Mouse (Mus musculus) heart, adult 2 months (tissue): ENCODE results near the gene Tekt1. TPM values are rescaled to one million over a fixed set of nuclear protein-coding genes. Genes with fewer than 3 reads are reported as not detected.
A peak's percentile ranks its signal among the peaks of the same experiment; 100 is the strongest.

Source experiments
- DNase-seq, 2 experiments: peaks; one replicate each; pipeline ENCODE4 v3.0.0; 2021
- H3K27ac ChIP-seq: fragments of 200-600 bp; 2 replicates; pipeline ENCODE4 v1.8.1; 2022
- H3K27me3 ChIP-seq: fragments of 200-500 bp; 2 replicates; pipeline ENCODE4 v1.6.1; 2012; ENCODE audit warnings: mild to moderate bottlenecking, low read length, inconsistent platforms, mixed read lengths; ENCODE audit not compliant: control insufficient read depth, insufficient read depth
- H3K36me3 ChIP-seq: fragments of 200-500 bp; 2 replicates; pipeline ENCODE4 v1.6.1; 2012; ENCODE audit warnings: low read length, inconsistent platforms; ENCODE audit not compliant: control insufficient read depth, insufficient read depth
- H3K4me1 ChIP-seq: fragments of 200-500 bp; 2 replicates; pipeline ENCODE4 v1.6.1; 2011; ENCODE audit warnings: low read length; ENCODE audit not compliant: control insufficient read depth, insufficient read depth
- H3K4me3 ChIP-seq: fragments of 200-600 bp; 2 replicates; pipeline ENCODE4 v1.8.1; 2022
- H3K79me2 ChIP-seq: fragments of 200-500 bp; replicated peaks from 2 replicates; pipeline ENCODE4 v1.6.1; 2012; ENCODE audit warnings: mild to moderate bottlenecking, inconsistent platforms, low read length, moderate library complexity, mixed read lengths; ENCODE audit not compliant: control insufficient read depth, insufficient read depth
- H3K9ac ChIP-seq: fragments of 200-500 bp; 2 replicates; pipeline ENCODE4 v1.6.1; 2012; ENCODE audit warnings: low read depth, mild to moderate bottlenecking, control low read depth, inconsistent platforms, low read length, mixed read lengths
- CTCF ChIP-seq: fragments of 200-600 bp; IDR thresholded peaks from 2 replicates; pipeline ENCODE4 v1.8.1; 2022; ENCODE audit warnings: antibody characterized with exemption, mild to moderate bottlenecking, moderate library complexity
- EP300 ChIP-seq: fragments of 200-500 bp; IDR thresholded peaks from 2 replicates; pipeline ENCODE4 v1.6.1; 2011; ENCODE audit warnings: low read depth, low read length, control low read depth; ENCODE audit not compliant: insufficient read depth
- POLR2A ChIP-seq: fragments of 200-500 bp; IDR thresholded peaks from 2 replicates; pipeline ENCODE4 v1.6.1; 2011; ENCODE audit warnings: mild to moderate bottlenecking, low read depth, low read length, control low read depth; ENCODE audit not compliant: insufficient read depth
- WGBS: fragments of 180-500 bp; shearing (Covaris S2); methylation state at CpG from one replicate; pipeline ENCODE4 v1.1.7; 2018; 5-methylcytosine and 5-hydroxymethylcytosine counted together
- intact Hi-C: fragments of 180-260 bp; cut with DNase I; formaldehyde crosslinking; loops from one replicate; pipeline ENCODE4 v1.15.1; 2025
- polyA plus RNA-seq: library from polyadenylated mRNA; depleted of rRNA; stranded (reverse); fragments of >200 nt; gene quantifications from 2 replicates; pipeline ENCODE4 v1.2.3, GENCODE M21; 2012
- total RNA-seq, 2 experiments: library from RNA; stranded (reverse); gene quantifications; 2 replicates each; pipeline ENCODE4 v1.2.3; 2021

Tekt1 gene
- total and polyA plus RNA-seq, 3 experiments: 0.49 TPM; not detected in 2

GRCm38 (mm10) chr11:72342549-72343237 is 19.5 kb downstream of the Tekt1 start:
- peak; percentile 66; the same call in 1 of the 2 replicates for TF ChIP-seq EP300
- TF ChIP-seq CTCF: peak; percentile 89
- no peak for TF ChIP-seq POLR2A
- peaks cover 1% of the 10 kb centered on the region; the same call in 1 of the 2 replicates for H3K4me1 ChIP-seq
- no peak overlapping the region for H3K4me3 ChIP-seq
- no peak overlapping the region for H3K27ac ChIP-seq
- H3K9ac ChIP-seq: no peak overlapping the region
- no peaks in the 10 kb centered on the region for H3K79me2 ChIP-seq
- 10% methylated on average over 7 of the region's 7 CpGs for WGBS
- intact Hi-C loops: loop anchor here (1.0 to 2.0 kb wide), 2 partner anchors 86 to 222 kb away; no protein-coding TSS in a partner anchor
- peak; percentile 58 to 60 for DNase-seq
- H3K36me3 ChIP-seq: no peaks in the 10 kb centered on the region
- H3K27me3 ChIP-seq: no peaks in the 10 kb centered on the region

GRCm38 (mm10) chr11:72339716-72340115 is 22.5 kb downstream of the Tekt1 start:
- Histone ChIP-seq H3K36me3 (no peaks in the 10 kb centered on the region), H3K79me2 (no peaks in the 10 kb centered on the region), H3K4me3 (no peak overlapping the region), H3K4me1 (peaks cover 1% of the 10 kb centered on the region; the same call in 1 of the 2 replicates), H3K9ac (no peak overlapping the region), H3K27ac (no peak overlapping the region), H3K27me3 (no peaks in the 10 kb centered on the region)
- DNase-seq: no peak
- no peak for TF ChIP-seq EP300
- no peak for TF ChIP-seq POLR2A
- TF ChIP-seq CTCF: no peak
- intact Hi-C loops: no loop called here
- 67% methylated on average over 4 of the region's 4 CpGs for WGBS

- Histone ChIP-seq H3K4me1 (peaks cover 1% of the 10 kb centered on the region; the same call in 1 of the 2 replicates), H3K36me3 (no peaks in the 10 kb centered on the region), H3K27ac (no peak overlapping the region), H3K27me3 (no peaks in the 10 kb centered on the region), H3K9ac (no peak overlapping the region), H3K4me3 (no peak overlapping the region), H3K79me2 (no peaks in the 10 kb centered on the region)
- intact Hi-C loops: no loop called here
- no peak for DNase-seq
- TF ChIP-seq EP300 (no peak), POLR2A (no peak), CTCF (no peak)
- WGBS: 63% methylated on average over 5 of the region's 5 CpGs
Observed at GRCm38 (mm10) chr11:72338437-72338871, 23.8 kb downstream of the Tekt1 start.

- Histone ChIP-seq H3K4me1 (no peaks in the 10 kb centered on the region), H3K79me2 (no peaks in the 10 kb centered on the region), H3K27ac (no peak overlapping the region), H3K9ac (no peak overlapping the region), H3K36me3 (no peaks in the 10 kb centered on the region), H3K4me3 (no peak overlapping the region), H3K27me3 (no peaks in the 10 kb centered on the region)
- TF ChIP-seq EP300 (no peak), CTCF (no peak), POLR2A (no peak)
- intact Hi-C loops: no loop called here
- 44% methylated on average over 8 of the region's 8 CpGs for WGBS
- DNase-seq: no peak
Observed at GRCm38 (mm10) chr11:72336726-72337125, 25.5 kb downstream of the Tekt1 start.

GRCm38 (mm10) chr11:72334653-72335052 is 27.6 kb downstream of the Tekt1 start:
- H3K4me1 ChIP-seq: no peaks in the 10 kb centered on the region
- H3K4me3 ChIP-seq: no peak overlapping the region
- H3K27me3 ChIP-seq: no peaks in the 10 kb centered on the region
- H3K27ac ChIP-seq: no peak overlapping the region
- no peak overlapping the region for H3K9ac ChIP-seq
- TF ChIP-seq EP300 (no peak), POLR2A (no peak), CTCF (no peak)
- intact Hi-C loops: no loop called here
- H3K36me3 ChIP-seq: no peaks in the 10 kb centered on the region
- DNase-seq: no peak
- 76% methylated on average over 4 of the region's 4 CpGs for WGBS
- no peaks in the 10 kb centered on the region for H3K79me2 ChIP-seq

- TF ChIP-seq CTCF (no peak), EP300 (no peak), POLR2A (no peak)
- Histone ChIP-seq H3K4me1 (no peaks in the 10 kb centered on the region), H3K9ac (no peak overlapping the region), H3K79me2 (no peaks in the 10 kb centered on the region), H3K36me3 (no peaks in the 10 kb centered on the region), H3K27me3 (no peaks in the 10 kb centered on the region), H3K27ac (no peak overlapping the region), H3K4me3 (no peak overlapping the region)
- WGBS: 79% methylated on average over 9 of the region's 9 CpGs
- intact Hi-C loops: no loop called here
- no peak for DNase-seq
Observed at GRCm38 (mm10) chr11:72332951-72333667, 29.1 kb downstream of the Tekt1 start.
